Mouse (Mus musculus) liver, adult 2 months (tissue): Measurements from ENCODE around the gene Zfp410.

ENCODE experiments used
- CTCF ChIP-seq: fragments of 200-500 bp; IDR thresholded peaks from 2 replicates; pipeline ENCODE4 v1.5.1; 2011; ENCODE audit warnings: low read depth, low read length, control low read depth
- POLR2A ChIP-seq: fragments of 200-500 bp; IDR thresholded peaks from 2 replicates; pipeline ENCODE4 v1.6.1; 2011; ENCODE audit warnings: low read length, control low read depth; ENCODE audit not compliant: insufficient read depth; ENCODE audit errors: extremely low read depth

DNA sequence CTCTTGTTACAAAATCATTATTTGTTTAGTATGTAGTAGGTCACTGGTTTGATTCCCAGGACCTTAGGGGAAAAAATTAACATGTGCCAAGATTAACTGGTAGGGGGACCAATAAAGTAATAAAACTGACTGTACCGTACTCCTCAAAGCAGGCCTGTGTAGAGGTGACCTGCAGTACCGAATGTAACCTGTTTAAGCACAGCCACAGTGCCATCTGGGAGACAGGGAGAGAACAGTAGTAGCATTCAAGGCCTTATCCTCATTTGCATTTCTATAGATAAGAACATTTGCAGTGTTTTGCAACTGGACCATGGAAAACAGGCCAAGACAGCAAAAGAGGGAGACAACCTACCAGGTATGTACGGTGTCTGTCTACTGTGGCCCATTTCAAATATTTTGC lies 38.8 kb upstream of the Zfp410 start:
- TF ChIP-seq POLR2A (no peak), CTCF (no peak)
